Mouse (Mus musculus) ES-E14 (cell line): Measurements from ENCODE around the gene Ube4a.

Source experiments
- HCFC1 ChIP-seq: IDR thresholded peaks from 2 replicates; pipeline ENCODE4 v1.6.1; 2012; ENCODE audit warnings: low read length, inconsistent platforms, borderline replicate concordance; ENCODE audit not compliant: insufficient read depth
- MAFK ChIP-seq: IDR thresholded peaks from 2 replicates; pipeline ENCODE4 v1.6.1; 2014; ENCODE audit warnings: mild to moderate bottlenecking, low read depth, low read length, inconsistent platforms; ENCODE audit not compliant: insufficient read depth
- ZC3H11A ChIP-seq: IDR thresholded peaks from 2 replicates; pipeline ENCODE4 v1.6.1; 2012; ENCODE audit warnings: low read depth, mild to moderate bottlenecking, inconsistent platforms, low read length, borderline replicate concordance
- ZNF384 ChIP-seq: IDR thresholded peaks from 2 replicates; pipeline ENCODE4 v1.6.1; 2012; ENCODE audit warnings: low read depth, low read length, inconsistent platforms

- TF ChIP-seq MAFK (peak; percentile 95), ZC3H11A (peak; percentile 38; the same call in 1 of the 2 replicates), HCFC1 (no peak), ZNF384 (no peak)
These were observed 1.4 kb upstream of the Ube4a start for GRCm38 (mm10) chr9:44966815-44967242.
